Mouse (Mus musculus) heart, adult 2 months (tissue): ENCODE data around the gene Tarbp2.

ENCODE experiments used
- CTCF ChIP-seq: fragments of 200-600 bp; IDR thresholded peaks from 2 replicates; pipeline ENCODE4 v1.8.1; 2022; ENCODE audit warnings: antibody characterized with exemption, mild to moderate bottlenecking, moderate library complexity
- EP300 ChIP-seq: fragments of 200-500 bp; IDR thresholded peaks from 2 replicates; pipeline ENCODE4 v1.6.1; 2011; ENCODE audit warnings: low read depth, low read length, control low read depth; ENCODE audit not compliant: insufficient read depth
- POLR2A ChIP-seq: fragments of 200-500 bp; IDR thresholded peaks from 2 replicates; pipeline ENCODE4 v1.6.1; 2011; ENCODE audit warnings: mild to moderate bottlenecking, low read depth, low read length, control low read depth; ENCODE audit not compliant: insufficient read depth

DNA sequence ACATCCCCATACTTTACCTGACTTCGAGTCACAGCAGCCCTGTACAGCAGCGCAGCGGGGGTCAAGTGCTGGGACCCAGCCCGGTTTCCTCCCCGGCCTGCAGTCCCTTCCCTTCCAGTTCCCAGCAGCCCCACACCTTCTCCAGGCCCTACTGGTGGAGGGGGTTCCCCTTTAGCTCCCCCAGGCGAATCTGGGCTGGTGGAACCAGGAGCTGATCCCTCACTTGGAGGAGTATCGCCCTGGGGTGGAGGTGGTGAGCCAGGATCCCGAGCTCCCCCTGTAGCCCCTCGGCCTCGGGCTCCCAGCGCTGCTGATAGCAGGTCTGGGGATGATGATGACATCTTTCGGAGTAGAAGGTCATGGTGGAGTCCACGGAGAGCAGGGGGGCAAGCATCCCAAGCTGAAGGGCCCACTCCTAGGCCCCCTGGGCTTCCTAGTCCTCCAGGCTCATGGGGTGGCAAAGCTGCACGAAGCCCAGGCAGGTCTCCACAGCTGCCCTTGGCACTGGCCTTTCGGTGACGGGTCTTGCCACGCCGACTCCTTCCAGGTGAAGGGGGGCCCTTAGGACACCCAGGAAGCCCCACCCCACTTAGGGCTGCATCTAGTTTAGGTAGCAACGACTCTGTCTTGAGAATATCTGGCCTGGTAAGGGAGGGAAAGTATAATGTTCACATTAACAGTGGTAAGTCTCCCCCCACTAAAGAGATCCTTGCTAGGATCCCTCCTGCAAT, 16.7 kb upstream of the Tarbp2 start:
- TF ChIP-seq CTCF (no peak), POLR2A (no peak), EP300 (no peak)
